Mouse (Mus musculus): ENCODE measurements around the gene Gm10392.
"Not testable (repeated sequence)": the region's sequence is repeated elsewhere in the genome, so short reads cannot be mapped to it uniquely, and the experiment has no call there.

Gene Gm10392

GRCm38 (mm10) chr11:77519043-77519442 lies at the start of gene Gm10392:
TSS of gene Gm10392 (minus strand) at chr11:77519198.
- Histone ChIP-seq H3K27me3 (ENCODE audit: control insufficient read depth, insufficient read depth, low read length, poor library complexity, severe bottlenecking) (no peaks in the 10 kb centered on the region), H3K36me3 (ENCODE audit: control insufficient read depth, insufficient read depth, low read length, poor library complexity, severe bottlenecking) (no peaks in the 10 kb centered on the region)
- peak; percentile 73 for DNase-seq (ENCODE audit: low read depth, low spot score)

- DNase-seq (ENCODE audit: low read depth, low spot score), result no peak
- H3K36me3 ChIP-seq (ENCODE audit: control insufficient read depth, insufficient read depth, low read length, poor library complexity, severe bottlenecking), result peaks cover 22% of the 10 kb centered on the region
- no peaks in the 10 kb centered on the region for H3K27me3 ChIP-seq (ENCODE audit: control insufficient read depth, insufficient read depth, low read length, poor library complexity, severe bottlenecking)
Observed at GRCm38 (mm10) chr11:77545261-77545660, 26.3 kb upstream of the Gm10392 start.

- DNase-seq (ENCODE audit: low read depth, low spot score), result no peak
- no peaks in the 10 kb centered on the region for H3K36me3 ChIP-seq (ENCODE audit: control insufficient read depth, insufficient read depth, low read length, poor library complexity, severe bottlenecking)
- no peaks in the 10 kb centered on the region for H3K27me3 ChIP-seq (ENCODE audit: control insufficient read depth, insufficient read depth, low read length, poor library complexity, severe bottlenecking)
Observed at GRCm38 (mm10) chr11:77532202-77532846, 13.3 kb upstream of the Gm10392 start.

GRCm38 (mm10) chr11:77530862-77531261 lies 11.9 kb upstream of the Gm10392 start:
- DNase-seq (ENCODE audit: low read depth, low spot score), result no peak
- no peaks in the 10 kb centered on the region for H3K36me3 ChIP-seq (ENCODE audit: control insufficient read depth, insufficient read depth, low read length, poor library complexity, severe bottlenecking)
- H3K27me3 ChIP-seq (ENCODE audit: control insufficient read depth, insufficient read depth, low read length, poor library complexity, severe bottlenecking), result no peaks in the 10 kb centered on the region

GRCm38 (mm10) chr11:77529644-77530043 lies 10.6 kb upstream of the Gm10392 start:
- DNase-seq (ENCODE audit: low read depth, low spot score), result no peak
- Histone ChIP-seq H3K27me3 (ENCODE audit: control insufficient read depth, insufficient read depth, low read length, poor library complexity, severe bottlenecking) (no peaks in the 10 kb centered on the region), H3K36me3 (ENCODE audit: control insufficient read depth, insufficient read depth, low read length, poor library complexity, severe bottlenecking) (no peaks in the 10 kb centered on the region)

- not testable (repeated sequence) for DNase-seq (ENCODE audit: low read depth, low spot score)
Observed at GRCm38 (mm10) chr11:77528420-77528819, 9.4 kb upstream of the Gm10392 start.

GRCm38 (mm10) chr11:77525804-77526486 lies 6.9 kb upstream of the Gm10392 start:
- DNase-seq (ENCODE audit: low read depth, low spot score), result no peak

More at GRCm38 (mm10) chr11:77528420-77528819, 9.4 kb upstream of the Gm10392 start:
- H3K36me3 ChIP-seq (ENCODE audit: control insufficient read depth, insufficient read depth, low read length, poor library complexity, severe bottlenecking); H3K27me3 ChIP-seq (ENCODE audit: control insufficient read depth, insufficient read depth, low read length, poor library complexity, severe bottlenecking): not testable (repeated sequence)

GRCm38 (mm10) chr11:77520601-77521529 lies 1.9 kb upstream of the Gm10392 start:
- peak; percentile 48 for DNase-seq (ENCODE audit: low read depth, low spot score)
- Histone ChIP-seq H3K36me3 (ENCODE audit: control insufficient read depth, insufficient read depth, low read length, poor library complexity, severe bottlenecking) (no peaks in the 10 kb centered on the region), H3K27me3 (ENCODE audit: control insufficient read depth, insufficient read depth, low read length, poor library complexity, severe bottlenecking) (no peaks in the 10 kb centered on the region)

More at GRCm38 (mm10) chr11:77525804-77526486, 6.9 kb upstream of the Gm10392 start:
- Histone ChIP-seq H3K36me3 (ENCODE audit: control insufficient read depth, insufficient read depth, low read length, poor library complexity, severe bottlenecking) (no peaks in the 10 kb centered on the region), H3K27me3 (ENCODE audit: control insufficient read depth, insufficient read depth, low read length, poor library complexity, severe bottlenecking) (no peaks in the 10 kb centered on the region)

- H3K36me3 ChIP-seq (ENCODE audit: control insufficient read depth, insufficient read depth, low read length, poor library complexity, severe bottlenecking), result no peaks in the 10 kb centered on the region
- DNase-seq (ENCODE audit: low read depth, low spot score), result no peak
- no peaks in the 10 kb centered on the region for H3K27me3 ChIP-seq (ENCODE audit: control insufficient read depth, insufficient read depth, low read length, poor library complexity, severe bottlenecking)
Observed at GRCm38 (mm10) chr11:77518051-77518798, 773 bp downstream of the Gm10392 start.

GRCm38 (mm10) chr11:77516553-77517425 lies 2.2 kb downstream of the Gm10392 start:
- no peaks in the 10 kb centered on the region for H3K27me3 ChIP-seq (ENCODE audit: control insufficient read depth, insufficient read depth, low read length, poor library complexity, severe bottlenecking)
- no peak for DNase-seq (ENCODE audit: low read depth, low spot score)
- H3K36me3 ChIP-seq (ENCODE audit: control insufficient read depth, insufficient read depth, low read length, poor library complexity, severe bottlenecking), result no peaks in the 10 kb centered on the region

- DNase-seq (ENCODE audit: low read depth, low spot score), result peak; percentile 42
- no peaks in the 10 kb centered on the region for H3K27me3 ChIP-seq (ENCODE audit: control insufficient read depth, insufficient read depth, low read length, poor library complexity, severe bottlenecking)
- no peaks in the 10 kb centered on the region for H3K36me3 ChIP-seq (ENCODE audit: control insufficient read depth, insufficient read depth, low read length, poor library complexity, severe bottlenecking)
Observed at GRCm38 (mm10) chr11:77515637-77516552, 3.1 kb downstream of the Gm10392 start, which contains the start of gene Trp53i13. TSS of gene Trp53i13 (minus strand) at chr11:77515980.

- DNase-seq (ENCODE audit: low read depth, low spot score), result peak; percentile 67
- Histone ChIP-seq H3K27me3 (ENCODE audit: control insufficient read depth, insufficient read depth, low read length, poor library complexity, severe bottlenecking) (no peaks in the 10 kb centered on the region), H3K36me3 (ENCODE audit: control insufficient read depth, insufficient read depth, low read length, poor library complexity, severe bottlenecking) (no peaks in the 10 kb centered on the region)
Observed at GRCm38 (mm10) chr11:77514832-77515636, 4.0 kb downstream of the Gm10392 start, which contains the start of gene Abhd15. TSS of gene Abhd15 (plus strand) at chr11:77515121.

Measured in splenic B cell, adult 2 months (primary cell).